Mouse (Mus musculus): ENCODE results near the gene Kcnh4.

Kcnh4 gene

DNA sequence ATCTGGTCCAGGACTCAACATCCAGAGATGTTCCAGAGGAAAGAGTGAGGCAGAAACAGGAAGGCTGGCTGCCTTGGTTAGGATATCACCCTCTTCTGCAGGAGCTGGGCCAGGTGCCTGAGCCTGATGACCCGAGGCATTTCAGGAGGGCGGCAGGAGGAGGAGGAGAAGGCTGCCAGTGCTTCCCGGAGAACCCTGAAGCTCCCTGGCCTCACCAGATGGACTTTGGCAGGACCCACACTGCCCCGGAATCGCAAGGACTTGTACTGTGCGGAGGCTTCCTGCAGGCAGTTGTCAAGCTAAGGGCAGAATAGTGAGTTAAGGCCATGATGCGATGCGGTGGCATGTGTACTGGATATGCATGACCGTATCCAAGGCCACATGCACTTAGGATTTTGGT is 7.0 kb upstream of the Kcnh4 start:
- no peak for DNase-seq (ENCODE audit: low read depth)

DNA sequence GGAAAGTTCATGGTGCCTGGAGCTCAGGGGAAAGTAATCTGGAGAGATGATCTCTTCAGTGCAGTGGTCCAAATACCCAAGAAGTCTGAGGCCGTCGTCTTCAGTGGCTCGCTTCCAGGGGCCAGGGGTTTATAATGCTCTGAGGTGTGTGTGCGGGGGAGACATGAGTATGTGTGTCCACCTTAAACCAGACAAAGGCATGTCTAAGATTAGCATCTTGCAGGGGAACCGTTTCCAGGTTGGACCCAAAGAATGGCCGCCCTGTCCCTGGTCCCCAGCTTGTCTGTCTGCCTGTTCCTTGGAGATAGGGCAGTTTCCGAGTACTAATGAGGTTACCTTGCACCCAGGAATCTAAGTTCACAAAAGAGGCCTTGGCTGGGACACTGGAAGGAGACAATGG is 3.1 kb upstream of the Kcnh4 start, which contains the start of gene Hcrt:
Gene Hcrt, minus strand, starts transcription at position 101 of the 400 bp plus-strand sequence.
- DNase-seq (ENCODE audit: low read depth): no peak

DNA sequence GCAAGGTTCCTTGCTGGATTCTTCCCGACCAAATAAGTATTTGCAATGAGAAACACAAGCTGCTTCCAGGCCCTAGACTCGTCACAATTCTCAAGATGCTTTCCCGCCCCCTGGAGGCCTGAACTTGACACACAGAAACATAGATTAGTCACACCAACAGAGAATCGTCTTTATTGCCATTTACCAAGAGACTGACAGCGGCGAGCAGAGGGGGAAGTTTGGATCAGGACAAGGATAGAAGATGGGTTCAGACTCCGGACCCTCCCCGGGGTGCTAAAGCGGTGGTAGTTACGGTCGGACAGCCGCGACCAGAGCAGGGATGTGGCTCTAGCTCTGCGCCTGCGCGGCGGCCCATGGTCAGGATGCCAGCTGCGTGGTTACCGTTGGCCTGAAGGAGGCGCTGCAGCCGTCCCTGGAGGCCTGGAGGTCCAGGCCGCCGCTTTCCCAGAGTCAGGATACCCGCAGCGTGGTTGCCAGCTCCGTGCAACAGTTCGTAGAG is 1.9 kb upstream of the Kcnh4 start:
- peak; percentile 84 for DNase-seq (ENCODE audit: low read depth)

DNA sequence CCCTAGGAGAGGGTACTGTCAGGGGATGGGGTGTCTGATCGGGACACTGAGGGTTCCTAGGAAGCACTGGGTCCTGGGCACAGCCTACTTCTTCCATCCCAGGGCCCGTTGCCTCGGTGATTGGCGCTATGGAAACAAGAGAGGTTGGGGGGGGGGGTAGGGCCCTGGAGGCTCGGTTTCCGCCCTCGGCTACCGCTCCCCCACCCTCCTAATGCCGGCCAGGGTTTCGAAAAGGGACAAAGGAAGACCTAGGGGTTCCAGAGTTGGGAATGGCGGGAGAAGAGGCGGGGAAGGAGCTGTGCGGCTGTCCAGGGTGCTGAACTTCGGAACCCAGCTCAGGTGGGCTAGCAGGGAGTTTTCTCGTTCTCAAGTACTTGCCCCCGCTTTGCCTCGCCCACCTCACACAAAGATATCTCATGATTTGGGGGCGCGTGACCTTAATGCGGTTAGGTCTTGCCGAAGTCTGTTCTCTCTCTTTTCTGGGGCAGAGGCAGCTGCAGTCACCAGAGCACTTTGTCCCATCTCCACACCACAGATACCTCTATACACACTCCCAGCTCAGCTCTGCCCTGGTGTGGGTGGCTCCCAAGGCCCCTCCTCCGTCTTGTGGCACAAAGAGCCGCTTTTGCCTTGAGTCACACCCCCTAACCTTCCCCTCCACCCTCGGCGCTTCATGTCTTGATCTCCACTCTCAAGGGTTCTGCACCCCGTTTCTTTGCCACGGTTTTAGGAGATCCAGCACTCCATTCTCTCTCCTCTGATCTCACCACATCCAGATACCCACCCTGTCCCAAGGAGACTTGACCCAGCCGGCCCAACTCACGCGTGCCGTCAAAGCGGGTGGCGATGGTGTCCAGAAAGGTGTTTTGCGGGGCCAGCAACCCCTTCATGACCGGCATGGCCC is 783 bp downstream of the Kcnh4 start:
- no peak for DNase-seq (ENCODE audit: low read depth)

DNA sequence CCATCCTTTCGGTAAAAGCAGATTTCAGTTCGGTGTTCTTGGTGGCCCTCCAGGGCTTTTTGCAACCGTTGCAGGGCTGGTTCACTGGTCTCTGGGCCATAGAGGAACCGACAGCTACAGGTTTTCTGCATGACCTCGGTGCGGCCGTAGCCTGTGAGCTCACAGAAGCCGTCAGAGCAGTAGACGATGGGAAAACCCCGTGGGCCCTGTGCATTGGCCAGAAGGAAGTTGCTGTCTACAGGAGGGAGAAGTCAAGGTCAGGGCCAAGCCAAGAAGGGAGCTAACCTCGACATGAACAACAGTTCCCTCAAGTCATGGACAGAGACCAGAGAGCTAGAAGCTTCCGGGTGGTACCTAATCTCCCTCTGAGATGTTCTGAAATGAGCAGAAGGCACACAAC is 2.2 kb downstream of the Kcnh4 start:
- peak; percentile 60 for DNase-seq (ENCODE audit: low read depth)

DNA sequence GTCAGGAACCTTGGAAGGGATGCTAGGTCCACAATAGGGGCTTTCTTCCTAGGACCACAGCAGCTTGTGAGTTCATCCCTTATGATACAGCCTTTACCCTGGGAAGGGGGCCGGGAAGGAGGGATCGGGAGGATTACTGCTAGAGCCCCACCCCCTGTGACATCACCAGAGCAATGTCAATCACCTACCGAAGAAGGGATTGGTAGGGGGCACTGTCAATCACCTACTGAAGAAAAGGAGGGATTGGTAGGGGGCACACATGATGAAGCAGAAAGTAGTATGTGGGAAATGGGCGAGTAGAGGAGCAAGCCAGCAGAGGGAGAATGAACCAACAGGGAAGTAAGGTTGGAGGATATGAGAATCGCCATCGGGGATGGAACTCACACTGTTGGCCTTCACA is 3.3 kb downstream of the Kcnh4 start:
- no peak for DNase-seq (ENCODE audit: low read depth)

DNA sequence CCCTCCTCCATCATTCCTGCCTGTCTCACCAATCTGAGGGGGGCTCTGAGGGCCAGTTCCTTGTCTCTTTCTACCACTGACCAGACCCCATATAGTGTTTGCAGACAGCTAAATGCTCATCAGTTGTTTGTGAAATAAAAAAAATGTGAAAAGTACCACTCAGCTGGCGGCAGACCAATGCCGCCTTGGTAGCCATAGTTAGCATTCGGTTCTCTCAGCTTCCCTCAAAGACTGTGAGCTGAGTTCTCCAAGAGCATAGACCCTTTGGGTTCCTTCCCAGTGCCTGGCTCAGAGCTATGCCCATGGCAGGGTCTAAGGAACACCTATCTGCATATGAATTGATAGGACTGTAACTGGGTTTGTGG is 5.1 kb downstream of the Kcnh4 start:
- DNase-seq (ENCODE audit: low read depth): no peak

DNA sequence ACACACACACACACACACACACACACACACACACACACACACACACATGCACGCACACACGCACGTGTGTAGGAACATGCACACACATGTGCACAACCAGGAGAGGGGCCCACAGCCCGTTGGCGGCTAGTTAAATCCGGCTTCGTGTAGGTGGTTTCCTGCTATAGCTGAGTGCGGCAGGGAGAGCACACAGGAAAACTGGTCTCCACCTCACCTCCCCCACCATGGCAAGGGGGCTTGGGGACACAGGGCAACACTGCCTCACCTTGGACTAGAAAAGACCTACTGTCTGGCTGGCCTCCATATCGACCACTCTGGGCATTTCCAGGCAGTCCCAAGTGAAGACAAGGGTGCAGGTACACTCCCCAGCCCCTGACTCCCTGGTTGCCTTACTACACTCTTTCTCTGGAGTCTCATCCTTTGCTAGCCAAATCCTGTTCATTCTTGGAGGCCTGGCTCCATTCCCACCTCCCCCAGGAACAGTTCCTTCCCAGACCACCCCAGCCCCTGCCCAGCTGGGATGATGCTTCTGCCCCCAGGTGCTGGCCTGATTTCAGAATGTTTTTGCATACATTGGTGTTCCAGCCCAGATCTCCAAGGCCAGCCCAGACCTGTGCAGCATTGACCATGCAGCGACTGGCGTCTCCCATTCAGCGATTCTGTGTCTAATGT is 5.6 kb downstream of the Kcnh4 start:
- no peak for DNase-seq (ENCODE audit: low read depth)

DNA sequence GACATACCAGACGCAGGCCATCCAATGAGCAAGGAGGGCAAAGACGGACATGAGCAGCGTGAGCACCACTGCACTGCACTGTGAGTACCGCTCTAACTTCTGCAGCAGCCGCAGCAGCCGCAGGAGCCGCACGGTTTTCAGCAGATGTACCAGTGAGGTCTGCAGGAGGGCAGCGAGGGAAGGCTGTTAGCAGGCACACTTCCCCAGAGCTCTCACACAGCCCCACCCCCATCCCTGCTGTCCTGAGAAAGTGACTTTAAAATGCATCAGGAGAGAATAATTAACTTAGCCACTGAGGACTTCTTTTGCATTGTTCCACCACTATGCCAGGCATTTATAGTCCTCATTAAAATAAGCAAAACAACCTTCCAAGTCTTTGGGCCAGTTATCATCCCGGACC is 7.4 kb downstream of the Kcnh4 start:
- DNase-seq (ENCODE audit: low read depth): no peak

DNA sequence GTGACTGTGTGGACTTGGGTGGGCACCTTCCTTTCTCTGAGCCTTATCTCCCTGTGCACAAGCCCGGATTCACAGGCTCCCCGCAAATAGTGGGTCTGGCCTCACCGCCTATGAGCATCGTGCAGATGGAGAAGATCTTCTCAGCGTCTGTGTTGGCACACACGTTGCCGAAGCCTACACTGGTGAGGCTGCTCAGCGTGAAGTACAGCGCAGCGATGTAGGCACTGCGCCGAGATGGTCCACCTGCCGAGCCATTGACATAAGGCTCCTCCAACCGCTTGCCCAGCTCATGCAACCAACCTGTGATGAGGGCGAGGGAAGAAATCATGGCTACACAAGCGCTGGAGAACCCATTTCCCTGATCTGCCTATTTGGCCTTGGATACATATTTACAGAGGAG is 9.6 kb downstream of the Kcnh4 start:
- DNase-seq (ENCODE audit: low read depth): no peak

DNA sequence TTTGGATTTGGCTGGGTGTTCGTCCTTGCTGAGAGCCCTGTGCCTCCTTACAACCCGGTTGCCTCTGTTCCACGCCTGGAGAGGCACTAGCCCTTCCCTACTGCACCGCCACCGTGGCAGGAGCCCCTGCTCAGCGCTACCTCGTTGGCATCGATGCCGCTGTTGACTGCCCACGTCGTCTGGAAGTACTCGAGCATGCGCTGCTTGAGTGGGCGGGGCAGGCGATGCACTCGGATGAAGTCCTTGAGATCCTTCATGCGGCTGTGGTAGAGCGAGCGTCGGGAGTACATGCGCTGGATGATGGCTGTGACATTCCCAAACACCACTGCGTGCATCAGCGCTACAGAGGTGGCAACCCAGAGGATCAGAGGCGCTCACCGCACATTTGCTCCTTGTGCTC is 10.3 kb downstream of the Kcnh4 start:
- DNase-seq (ENCODE audit: low read depth): no peak

DNA sequence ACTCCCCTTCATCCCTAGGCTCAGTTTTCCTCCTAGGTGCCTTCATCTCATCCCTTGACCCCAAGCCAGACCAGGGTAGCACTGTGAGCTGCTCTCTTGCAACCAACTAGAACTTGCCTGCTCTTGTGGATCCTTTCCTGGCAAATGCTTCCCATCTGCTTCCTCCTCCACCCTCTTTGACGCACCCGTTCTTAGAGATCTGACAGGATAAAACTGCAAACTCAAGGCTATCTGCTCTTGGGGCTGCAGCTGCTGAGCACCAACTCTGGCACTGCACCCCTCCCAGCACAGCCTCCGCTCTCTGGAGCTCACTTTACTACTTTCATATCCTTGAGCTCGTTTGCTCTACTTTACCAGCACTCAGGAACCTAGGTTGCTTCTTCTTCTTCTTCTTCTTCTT is 11.1 kb downstream of the Kcnh4 start:
- no peak for DNase-seq (ENCODE audit: low read depth)

DNA sequence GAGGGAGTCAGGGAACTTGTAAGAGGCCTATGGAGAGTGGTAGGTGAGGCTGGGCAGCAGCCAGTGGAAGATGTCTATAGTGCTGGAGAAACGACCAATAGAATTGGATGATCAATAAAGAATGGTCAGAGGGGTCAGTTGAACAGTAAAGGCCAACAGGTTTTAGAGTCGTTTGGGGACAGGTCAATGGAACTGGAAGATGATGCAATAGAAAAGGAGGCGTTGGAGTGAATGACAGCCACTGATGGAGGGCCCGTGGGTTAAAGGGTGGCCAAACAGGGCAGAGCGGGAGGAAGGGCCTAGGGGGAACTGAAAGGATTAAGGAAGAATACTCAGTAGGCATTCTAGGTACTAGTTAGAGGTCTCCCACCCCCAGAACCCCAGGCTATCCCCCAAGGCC is 12.6 kb downstream of the Kcnh4 start:
- no peak for DNase-seq (ENCODE audit: low read depth)

DNA sequence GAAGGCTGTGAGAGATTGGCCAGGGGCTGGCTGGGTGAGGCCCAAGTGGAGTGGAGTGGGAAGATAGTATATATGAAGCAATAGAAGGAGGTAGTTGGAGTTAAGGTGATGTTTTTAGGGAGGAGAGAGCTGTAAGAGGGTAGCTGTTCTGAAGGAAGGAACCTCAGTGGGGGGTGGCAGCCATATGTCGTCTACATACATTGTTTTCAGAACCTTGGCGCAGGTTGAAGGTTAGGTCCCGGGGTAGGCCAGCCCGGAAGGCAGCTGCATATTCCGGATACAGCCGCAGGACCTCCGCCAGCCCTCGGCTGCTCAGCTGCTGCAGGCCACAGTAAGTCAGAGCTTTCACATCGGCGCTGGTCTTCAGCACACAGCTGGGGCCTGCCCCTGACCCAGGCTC is 13.2 kb downstream of the Kcnh4 start:
- no peak for DNase-seq (ENCODE audit: low read depth)

DNA sequence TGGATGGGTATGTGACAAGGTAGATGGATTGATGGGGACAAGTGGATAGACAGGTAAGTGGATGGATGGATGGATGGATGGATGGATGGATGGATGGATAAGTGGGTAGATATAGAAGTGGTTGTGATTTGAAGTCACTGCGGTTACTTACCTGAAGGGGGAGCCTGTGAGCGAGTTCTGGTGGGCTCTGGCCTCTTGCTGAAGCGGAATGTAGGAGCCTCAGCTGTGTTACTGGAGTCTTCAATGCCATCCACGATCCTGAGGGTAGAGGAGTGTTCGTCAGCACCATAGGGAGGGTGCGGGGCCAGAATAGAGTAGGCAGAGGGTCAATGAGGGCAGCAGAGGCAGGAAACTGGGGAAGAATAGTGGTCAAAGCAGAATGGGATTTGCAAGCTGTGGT is 14.7 kb downstream of the Kcnh4 start:
- DNase-seq (ENCODE audit: low read depth): peak; percentile 71

DNA sequence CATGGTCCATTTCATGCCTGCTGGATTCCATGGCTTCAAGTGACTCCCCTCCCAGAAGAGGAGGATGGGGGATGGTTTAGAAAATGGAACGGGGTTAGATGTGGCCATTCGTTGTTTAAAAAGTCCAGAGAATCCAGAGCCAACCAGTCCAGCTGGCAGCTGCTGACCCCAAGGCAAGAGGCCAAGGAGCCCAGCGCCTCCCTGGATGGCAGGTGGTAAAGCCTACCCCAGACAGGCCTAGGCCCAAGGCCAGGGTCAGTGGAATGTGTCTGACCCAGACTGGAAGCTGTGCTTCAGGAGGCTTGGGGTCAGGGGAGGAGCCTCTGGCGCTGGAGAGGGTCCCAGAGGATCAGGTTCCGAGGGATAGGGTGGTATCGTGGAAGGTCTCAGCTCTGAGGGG is 18.4 kb downstream of the Kcnh4 start:
- DNase-seq (ENCODE audit: low read depth): no peak

DNA sequence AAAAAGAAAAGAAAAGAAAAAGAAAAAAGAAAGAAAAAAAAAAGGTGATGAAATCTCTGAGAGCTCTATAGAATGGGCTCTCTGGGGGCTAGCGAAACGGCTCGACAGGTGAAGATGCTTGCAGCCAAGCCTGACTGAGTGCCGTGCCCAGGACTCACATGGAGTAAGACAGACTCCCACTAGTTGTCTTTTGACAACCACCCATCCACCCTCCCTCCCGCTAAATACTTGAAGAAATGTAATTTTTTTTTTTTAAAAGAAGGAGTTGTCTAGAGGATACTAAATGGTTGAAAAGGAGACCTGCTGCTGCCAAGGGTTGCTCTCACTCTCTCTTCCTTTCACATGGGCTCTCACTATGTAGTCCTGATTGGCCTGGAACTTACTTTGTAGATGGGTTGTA is 21.0 kb downstream of the Kcnh4 start:
- DNase-seq (ENCODE audit: low read depth): no peak

DNA sequence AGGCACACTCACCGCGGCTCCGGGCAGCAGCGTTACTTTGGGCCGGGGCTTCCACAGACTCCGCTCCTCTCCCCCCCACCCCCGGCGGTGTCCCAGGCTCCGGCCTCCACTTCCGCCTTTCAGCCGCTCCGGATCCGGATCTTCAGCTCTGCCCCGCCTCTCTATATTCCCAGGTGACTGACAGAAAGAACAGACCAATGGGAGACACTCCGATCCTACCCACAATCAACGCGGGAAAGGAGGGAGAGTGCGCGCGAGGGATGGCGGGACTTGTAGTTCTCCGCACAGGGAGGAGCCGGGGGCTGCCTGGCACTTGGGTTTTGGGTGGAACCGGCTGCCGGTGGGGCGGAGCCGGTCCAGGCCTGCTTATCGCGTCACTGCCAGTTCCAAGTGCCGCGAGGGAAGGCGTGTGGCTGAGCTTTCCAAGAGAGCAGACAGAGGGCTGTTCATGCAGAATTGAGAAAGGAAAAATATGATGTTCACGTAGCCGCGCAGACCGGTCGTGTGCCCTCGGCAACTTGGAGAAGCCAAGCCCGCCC is 21.6 kb downstream of the Kcnh4 start, which contains the start of gene Rab5c:
Gene Rab5c, minus strand, starts transcription at position 150 of the 539 bp plus-strand sequence.
- DNase-seq (ENCODE audit: low read depth): peak; percentile 100

DNA sequence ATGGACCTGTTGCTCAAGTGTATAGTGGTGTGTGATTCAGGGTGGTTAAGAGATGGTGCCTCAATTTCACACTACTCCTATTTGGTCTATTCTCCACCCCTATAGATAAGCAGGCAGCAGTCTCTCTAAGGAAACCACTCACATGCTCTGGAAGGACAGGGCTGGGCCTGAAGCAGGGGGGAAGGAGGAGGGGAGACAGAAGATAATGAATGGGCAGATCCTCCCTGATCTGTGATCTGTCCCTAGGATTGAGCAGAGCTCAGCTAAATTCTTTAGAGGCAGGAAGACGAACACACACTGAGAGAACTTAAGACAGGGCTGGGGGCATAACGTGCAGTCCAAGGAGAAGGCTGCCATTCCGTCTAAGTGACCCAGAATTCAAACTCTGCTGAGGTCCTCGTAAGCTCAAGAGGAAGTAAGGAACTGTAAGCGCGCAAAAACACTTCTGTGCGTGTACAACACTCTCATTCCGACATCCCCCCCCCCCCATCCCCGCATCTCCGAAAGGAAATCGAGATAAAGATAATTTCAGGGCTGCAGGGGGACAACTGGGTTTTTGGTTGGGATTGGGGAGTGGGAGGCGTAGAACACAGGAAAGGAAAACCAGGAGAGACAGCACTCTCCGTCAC is 22.5 kb downstream of the Kcnh4 start:
- DNase-seq (ENCODE audit: low read depth): peak; percentile 85

DNA sequence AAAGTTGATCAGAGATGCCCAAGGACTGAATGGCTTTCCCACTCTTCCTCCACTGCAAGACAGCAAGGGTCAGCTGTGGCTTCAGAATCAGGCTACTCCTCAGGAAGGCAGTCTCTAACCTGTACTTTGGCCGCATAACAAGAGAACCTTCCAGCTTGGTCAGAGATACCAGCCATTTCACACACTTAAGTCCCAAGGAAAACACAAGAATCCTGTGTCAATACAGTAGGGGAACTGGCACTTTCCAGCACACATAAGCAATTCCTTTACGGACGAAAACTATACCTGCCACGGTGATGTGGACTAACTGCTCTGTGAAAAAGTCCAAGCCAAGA is 23.0 kb downstream of the Kcnh4 start:
- DNase-seq (ENCODE audit: low read depth): no peak

DNA sequence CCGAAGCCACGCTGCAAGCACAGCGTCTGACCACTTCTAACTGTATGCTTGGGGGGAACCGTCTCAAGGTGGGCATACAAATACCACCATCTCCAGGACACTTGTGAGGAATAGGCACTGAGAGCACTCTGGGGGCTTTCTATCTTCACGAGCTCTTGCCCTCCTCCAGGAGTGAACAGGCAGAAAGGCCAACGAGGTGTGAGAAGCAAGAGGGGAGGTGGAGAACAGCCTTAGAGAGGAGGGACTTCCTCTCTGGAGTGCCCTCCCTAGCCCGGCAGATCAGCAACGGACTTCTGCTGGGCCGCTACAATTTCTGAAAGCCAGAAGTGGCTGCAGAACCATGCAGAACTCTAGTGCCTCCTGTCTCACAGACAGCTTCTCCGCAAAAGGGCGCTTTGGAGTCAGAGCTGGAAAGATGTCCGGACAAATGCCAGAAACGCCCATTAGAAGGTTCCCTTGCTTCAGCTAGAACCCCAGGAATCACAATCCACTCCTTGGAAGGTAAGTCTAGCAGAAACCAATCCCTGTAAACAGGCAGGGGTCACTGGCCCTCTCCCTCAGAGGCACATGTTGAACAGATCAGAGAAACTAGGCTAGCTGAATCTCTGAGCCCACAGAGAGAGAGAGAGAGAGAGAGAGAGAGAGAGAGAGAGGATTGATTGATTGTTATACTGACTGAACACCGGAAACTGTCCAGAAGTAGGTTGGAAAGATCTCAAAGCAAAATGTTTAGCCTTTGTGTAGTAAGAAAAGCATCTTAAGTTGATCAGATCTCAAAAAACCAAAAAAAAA is 23.6 kb downstream of the Kcnh4 start:
- DNase-seq (ENCODE audit: low read depth): peak; percentile 78

Measured in 416B (cell line).